Mouse (Mus musculus): Measurements from ENCODE around the gene Vps4a.

GRCm38 (mm10) chr8:107002532-107002931, 28.5 kb upstream of the Vps4a start:
- TF ChIP-seq CTCF (IDR thresholded peaks at IDR 0.05; ENCODE audit: extremely low read depth, insufficient read length, insufficient replicate concordance, low read depth, low read length) (peak; percentile 100), POLR2A (IDR thresholded peaks at IDR 0.05; ENCODE audit: low read depth, low read length) (no peak)

All from small intestine, adult 2 months (tissue).